Mouse (Mus musculus) E14TG2a.4 (cell line): ENCODE data around the gene Prkcb.

Experiments
- CTCF ChIP-seq: conservative IDR thresholded peaks from 2 replicates; pipeline ENCODE4 v1.5.1; 2014; ENCODE audit warnings: low read length
- NANOG ChIP-seq: IDR thresholded peaks from 2 replicates; pipeline ENCODE4 v1.6.1; 2014; ENCODE audit warnings: borderline replicate concordance, low read length, mixed read lengths
- POU5F1 ChIP-seq: IDR thresholded peaks from 2 replicates; pipeline ENCODE4 v1.6.1; 2014; ENCODE audit warnings: low read length, borderline replicate concordance

DNA sequence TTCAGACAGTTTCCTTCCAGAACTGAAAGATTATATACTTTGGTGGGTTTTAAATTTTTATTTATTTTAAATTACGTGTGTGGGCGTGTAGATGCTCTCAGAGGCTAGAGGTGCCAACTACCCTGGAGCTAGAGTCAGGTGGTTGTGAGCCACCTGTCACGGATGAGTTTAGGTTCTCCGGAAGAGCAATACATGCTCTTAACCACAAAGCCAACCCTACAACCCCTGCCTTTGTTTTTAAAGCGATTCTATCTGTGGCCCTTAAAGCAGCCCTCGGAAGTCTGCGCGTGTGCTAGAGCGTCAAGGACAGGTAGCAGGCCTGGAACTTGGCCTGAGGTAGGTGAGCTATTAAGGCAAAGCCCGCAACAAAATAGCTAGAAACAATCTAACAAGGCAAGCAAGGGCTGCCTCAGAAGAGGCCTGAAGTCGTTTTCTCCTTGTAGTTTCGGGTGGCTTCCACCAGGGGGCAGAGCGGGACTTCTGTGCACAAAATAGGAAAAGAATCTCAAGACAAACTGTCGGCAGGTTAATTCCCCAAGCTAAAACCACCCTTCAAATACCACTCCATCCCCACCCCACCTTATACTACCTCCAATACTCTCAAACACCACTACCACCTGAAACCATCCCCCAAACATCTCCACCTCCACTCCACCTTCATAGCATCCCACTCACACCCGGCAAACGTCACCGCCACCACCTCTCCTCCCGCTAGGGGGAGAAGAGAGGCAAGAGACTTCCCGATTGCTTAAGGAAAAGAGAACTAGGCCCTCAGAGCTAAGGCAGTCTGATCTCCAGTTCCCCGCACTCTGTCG, 37.1 kb upstream of the Prkcb start:
- TF ChIP-seq CTCF (peak; percentile 74), POU5F1 (no peak), NANOG (no peak)
